Mouse (Mus musculus): Measurements from ENCODE around the gene Tjp1.

GRCm38 (mm10) chr7:65360278-65360677, 167.3 kb downstream of the Tjp1 start:
- TF ChIP-seq POLR2A (IDR thresholded peaks at IDR 0.05; ENCODE audit: low read depth, low read length) (no peak), CTCF (IDR thresholded peaks at IDR 0.05; ENCODE audit: extremely low read depth, insufficient read depth, insufficient read length, insufficient replicate concordance) (no peak)
